Mouse (Mus musculus) hindbrain, embryonic 13.5 days (tissue): ENCODE measurements around the gene Ifnk. TPM values are rescaled to one million over a fixed set of nuclear protein-coding genes. Genes with fewer than 3 reads are reported as not detected.

Experiments used
- ATAC-seq: fragments of 200-750 bp; cut with Nextera tagmentation; 2 replicates; pipeline ENCODE4 v1.8.0; 2017; ENCODE audit warnings: moderate TSS enrichment; ENCODE audit not compliant: low FRiP score
- H3K27ac ChIP-seq: fragments of 300-500 bp; sonication (generic); 2 replicates; pipeline ENCODE4 v1.5.1; 2015; ENCODE audit warnings: inconsistent platforms, mild to moderate bottlenecking, moderate library complexity
- H3K27me3 ChIP-seq: fragments of 300-500 bp; sonication (generic); 2 replicates; pipeline ENCODE4 v1.6.1; 2015; ENCODE audit warnings: mild to moderate bottlenecking, inconsistent platforms
- H3K36me3 ChIP-seq: fragments of 300-500 bp; sonication (generic); 2 replicates; pipeline ENCODE4 v1.6.1; 2015; ENCODE audit warnings: mild to moderate bottlenecking, inconsistent platforms
- H3K4me1 ChIP-seq: fragments of 300-500 bp; sonication (generic); replicated peaks from 2 replicates; pipeline ENCODE4 v1.6.1; 2015; ENCODE audit warnings: inconsistent platforms
- H3K4me2 ChIP-seq: fragments of 300-500 bp; sonication (generic); 2 replicates; pipeline ENCODE4 v1.6.1; 2015; ENCODE audit warnings: inconsistent platforms, mild to moderate bottlenecking, moderate library complexity
- H3K4me3 ChIP-seq: fragments of 300-500 bp; sonication (generic); 2 replicates; pipeline ENCODE4 v1.5.1; 2015; ENCODE audit warnings: mild to moderate bottlenecking, inconsistent platforms
- H3K9ac ChIP-seq: fragments of 300-500 bp; sonication (generic); 2 replicates; pipeline ENCODE4 v1.6.1; 2015; ENCODE audit warnings: mild to moderate bottlenecking, inconsistent platforms
- H3K9me3 ChIP-seq: fragments of 300-500 bp; sonication (generic); 2 replicates; pipeline ENCODE4 v1.6.1; 2016; ENCODE audit warnings: inconsistent platforms
- WGBS: fragments of 180-500 bp; shearing (Covaris S2); methylation state at CpG from one replicate; pipeline ENCODE4 v1.1.7; 2015; 5-methylcytosine and 5-hydroxymethylcytosine counted together
- polyA plus RNA-seq: library from polyadenylated mRNA; unstranded; fragments of >200 nt; fragmentation: Nextera tagmentation; extraction: Ambion mirVana; gene quantifications from 2 replicates; pipeline ENCODE4 v1.2.1, GENCODE M21; 2015

The Ifnk gene
- polyA plus RNA-seq, 1 experiment from 2014 or later: not detected

GRCm38 (mm10) chr4:35169571-35170125 lies 17.8 kb downstream of the Ifnk start:
- Histone ChIP-seq H3K9ac (no peak overlapping the region), H3K4me3 (no peak overlapping the region), H3K36me3 (no peaks in the 10 kb centered on the region), H3K27me3 (no peaks in the 10 kb centered on the region), H3K9me3 (no peaks in the 10 kb centered on the region), H3K4me1 (peaks cover 8% of the 10 kb centered on the region; the same call in 1 of the 2 replicates), H3K4me2 (no peak overlapping the region), H3K27ac (no peak overlapping the region)
- WGBS: 74% methylated on average over 13 of the region's 13 CpGs
- no peak for ATAC-seq

DNA sequence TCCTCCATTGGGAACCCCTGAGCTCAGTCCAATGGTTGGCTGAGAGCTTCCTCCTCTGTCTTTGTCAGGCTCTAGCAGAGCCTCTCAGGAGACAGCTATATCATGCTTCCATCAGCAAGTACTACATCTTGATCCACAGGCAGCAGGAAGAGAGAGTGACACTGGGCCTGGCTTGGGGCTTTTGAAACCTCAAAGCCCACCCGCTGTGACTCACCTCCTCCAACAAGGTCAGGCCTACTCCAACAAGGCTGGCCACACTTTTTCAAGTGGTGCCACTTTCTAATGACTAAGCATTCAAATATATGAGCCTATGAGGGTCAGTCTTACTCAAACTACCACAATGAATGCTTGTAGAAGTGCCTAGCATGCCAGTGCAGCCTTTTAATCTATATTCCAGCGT lies 20.6 kb downstream of the Ifnk start:
- no peak overlapping the region for H3K27ac ChIP-seq
- no peak for ATAC-seq
- no peak overlapping the region for H3K9ac ChIP-seq
- H3K4me2 ChIP-seq: no peak overlapping the region
- no peak overlapping the region for H3K4me3 ChIP-seq
- H3K27me3 ChIP-seq: no peaks in the 10 kb centered on the region
- H3K36me3 ChIP-seq: no peaks in the 10 kb centered on the region
- WGBS: 93% methylated on average over 2 of the region's 2 CpGs
- no peaks in the 10 kb centered on the region for H3K9me3 ChIP-seq
- peaks cover 8% of the 10 kb centered on the region; the same call in 1 of the 2 replicates for H3K4me1 ChIP-seq

- 81% methylated on average over 1 of the region's 1 CpGs for WGBS
- Histone ChIP-seq H3K9me3 (no peaks in the 10 kb centered on the region), H3K27me3 (no peaks in the 10 kb centered on the region), H3K36me3 (no peaks in the 10 kb centered on the region), H3K4me3 (no peak overlapping the region), H3K4me1 (peaks cover 4% of the 10 kb centered on the region; the same call in 1 of the 2 replicates), H3K4me2 (no peak overlapping the region), H3K27ac (no peak overlapping the region), H3K9ac (no peak overlapping the region)
- no peak for ATAC-seq
Measured at GRCm38 (mm10) chr4:35173551-35173950, 21.7 kb downstream of the Ifnk start.

DNA sequence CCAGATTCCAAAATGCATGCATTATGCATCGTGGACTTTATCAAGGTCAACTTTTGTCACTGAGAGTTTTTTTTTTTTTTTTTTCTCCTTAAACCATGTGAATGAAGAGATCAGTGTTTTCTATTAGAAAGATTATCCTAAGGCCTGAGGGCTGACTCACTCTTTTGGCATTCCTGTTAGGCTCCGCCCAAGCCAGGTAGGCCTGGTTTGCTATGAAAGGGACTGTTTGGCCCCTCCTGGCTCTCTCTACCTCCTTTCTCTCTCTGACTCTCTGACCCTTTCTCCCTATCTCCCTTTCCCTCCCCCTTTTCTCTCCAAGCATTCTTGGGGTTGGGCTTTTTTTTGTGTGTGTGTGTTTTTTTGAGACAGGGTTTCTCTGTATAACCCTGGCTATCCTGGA lies 23.7 kb downstream of the Ifnk start:
- Histone ChIP-seq H3K27me3 (no peaks in the 10 kb centered on the region), H3K9me3 (no peaks in the 10 kb centered on the region), H3K9ac (no peak overlapping the region), H3K4me2 (no peak overlapping the region), H3K4me1 (no peaks in the 10 kb centered on the region), H3K36me3 (no peaks in the 10 kb centered on the region), H3K4me3 (no peak overlapping the region), H3K27ac (no peak overlapping the region)
- no peak for ATAC-seq
- 95% methylated on average over 2 of the region's 2 CpGs for WGBS

DNA sequence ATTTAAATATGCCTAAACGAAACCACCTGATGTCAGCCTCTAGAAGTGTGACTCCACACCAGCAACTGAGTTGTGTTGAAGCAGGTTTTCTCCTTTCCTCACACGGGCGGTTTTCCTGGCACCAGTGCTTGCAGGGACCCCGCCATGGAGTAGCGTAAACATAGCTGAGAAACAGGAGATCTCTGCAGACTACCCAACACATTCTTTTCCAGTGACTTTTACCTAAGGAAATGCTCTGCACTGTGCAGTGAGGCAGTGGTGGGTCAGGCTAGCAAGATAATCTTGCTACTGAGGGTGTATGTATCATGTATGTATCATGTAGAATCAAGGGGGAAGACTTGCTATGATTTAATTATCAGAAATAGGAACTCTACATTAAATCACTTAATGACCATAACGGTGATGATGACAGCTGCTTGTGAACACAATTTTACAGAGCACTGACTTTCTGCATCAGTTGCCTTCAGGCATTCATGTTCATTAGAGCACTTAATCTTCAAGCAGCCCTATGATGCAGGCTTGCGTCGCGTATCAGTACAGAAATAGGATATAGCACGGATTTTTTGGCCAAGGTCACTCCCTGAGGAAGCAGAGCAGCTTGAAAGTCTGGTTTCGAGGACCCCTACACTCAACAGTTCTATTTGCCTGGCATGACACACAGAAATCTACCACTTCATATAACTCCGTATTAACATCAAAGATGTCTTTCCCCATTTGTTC lies 26.2 kb downstream of the Ifnk start:
- 71% methylated on average over 12 of the region's 12 CpGs for WGBS
- no peak overlapping the region for H3K27ac ChIP-seq
- ATAC-seq: no peak
- H3K9ac ChIP-seq: no peak overlapping the region
- H3K4me1 ChIP-seq: no peaks in the 10 kb centered on the region
- no peaks in the 10 kb centered on the region for H3K27me3 ChIP-seq
- no peak overlapping the region for H3K4me3 ChIP-seq
- H3K4me2 ChIP-seq: no peak overlapping the region
- no peaks in the 10 kb centered on the region for H3K9me3 ChIP-seq
- no peaks in the 10 kb centered on the region for H3K36me3 ChIP-seq

DNA sequence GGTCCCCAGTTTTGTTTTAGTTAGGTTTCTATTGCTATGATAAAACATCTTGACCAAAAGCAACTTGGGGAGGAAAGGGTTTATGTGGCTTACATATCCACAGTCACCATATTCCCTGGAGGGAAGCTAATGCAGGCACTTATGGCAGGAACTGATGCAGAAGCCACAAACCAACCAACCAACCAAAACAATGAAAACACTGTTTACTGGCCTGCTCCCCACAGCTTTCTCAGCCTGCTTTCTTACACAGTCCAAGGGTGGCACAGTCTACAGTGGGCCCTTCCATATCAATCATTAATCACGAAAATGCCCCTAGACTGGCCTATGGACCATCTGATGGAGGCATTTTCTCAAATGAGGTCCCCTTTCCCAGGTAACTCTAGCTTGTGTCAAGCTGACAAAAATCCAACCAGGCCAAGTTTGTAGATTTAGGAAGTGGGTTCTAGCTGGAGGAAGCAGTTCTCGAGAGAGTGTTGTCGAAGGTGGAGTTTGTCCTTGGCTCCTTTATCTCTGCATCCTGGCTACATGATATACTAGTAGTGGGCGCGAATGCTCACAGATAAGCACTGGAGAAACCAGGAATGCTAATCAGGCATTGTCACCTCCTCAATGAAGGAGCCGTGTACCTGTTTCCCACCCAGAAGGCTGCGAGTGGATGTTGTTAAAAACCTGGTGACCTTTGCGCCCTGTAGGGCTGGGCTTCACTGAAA lies 35.9 kb downstream of the Ifnk start:
- WGBS: 96% methylated on average over 8 of the region's 8 CpGs
- ATAC-seq: no peak
- no peak overlapping the region for H3K9ac ChIP-seq
- peaks cover 4% of the 10 kb centered on the region for H3K36me3 ChIP-seq
- no peaks in the 10 kb centered on the region for H3K9me3 ChIP-seq
- H3K27ac ChIP-seq: no peak overlapping the region
- H3K27me3 ChIP-seq: no peaks in the 10 kb centered on the region
- no peak overlapping the region for H3K4me3 ChIP-seq
- no peaks in the 10 kb centered on the region for H3K4me1 ChIP-seq
- H3K4me2 ChIP-seq: no peak overlapping the region

GRCm38 (mm10) chr4:35189794-35190193 lies 37.9 kb downstream of the Ifnk start:
- Histone ChIP-seq H3K4me3 (no peak overlapping the region), H3K36me3 (peaks cover 12% of the 10 kb centered on the region), H3K4me1 (no peaks in the 10 kb centered on the region), H3K9me3 (no peaks in the 10 kb centered on the region), H3K4me2 (no peak overlapping the region), H3K27me3 (no peaks in the 10 kb centered on the region), H3K27ac (no peak overlapping the region), H3K9ac (no peak overlapping the region)
- 74% methylated on average over 5 of the region's 5 CpGs for WGBS
- ATAC-seq: no peak

GRCm38 (mm10) chr4:35192725-35193124 lies 40.9 kb downstream of the Ifnk start:
- no peaks in the 10 kb centered on the region for H3K9me3 ChIP-seq
- no peak for ATAC-seq
- H3K9ac ChIP-seq: no peak overlapping the region
- H3K4me2 ChIP-seq: no peak overlapping the region
- WGBS: 32% methylated on average over 7 of the region's 7 CpGs
- H3K27ac ChIP-seq: no peak overlapping the region
- no peaks in the 10 kb centered on the region for H3K4me1 ChIP-seq
- H3K27me3 ChIP-seq: no peaks in the 10 kb centered on the region
- peaks cover 20% of the 10 kb centered on the region for H3K36me3 ChIP-seq
- H3K4me3 ChIP-seq: no peak overlapping the region

GRCm38 (mm10) chr4:35201700-35202099 lies 49.8 kb downstream of the Ifnk start:
- no peaks in the 10 kb centered on the region for H3K27me3 ChIP-seq

More at GRCm38 (mm10) chr4:35201700-35202099, 49.8 kb downstream of the Ifnk start:
- Histone ChIP-seq H3K4me1 (no peaks in the 10 kb centered on the region), H3K27ac (no peak overlapping the region), H3K4me2 (no peak overlapping the region), H3K9ac (no peak overlapping the region), H3K9me3 (no peaks in the 10 kb centered on the region), H3K36me3 (peaks cover 64% of the 10 kb centered on the region), H3K4me3 (no peak overlapping the region)
- 97% methylated on average over 5 of the region's 5 CpGs for WGBS
- ATAC-seq: no peak

Other genes with a start within 250 kb of the Ifnk start
- gene Mob3b, start 5.4 kb downstream of the Ifnk start, polyA plus RNA-seq: 5.0 and 6.1 TPM in 2 replicates
- gene C9orf72, start 74.1 kb downstream of the Ifnk start, polyA plus RNA-seq: 41.1 and 42.3 TPM in 2 replicates